Mouse (Mus musculus): ENCODE data around the gene Ldlrad3.

Ldlrad3 gene

GRCm38 (mm10) chr2:102111906-102112499 is 74.2 kb downstream of the Ldlrad3 start:
- ChIA-PET CTCF (interaction anchor here in 1 of 4 experiments (1.9 kb wide), 1 partner anchor 21 kb away, joined by 5 read pairs; no protein-coding TSS in a partner anchor), POLR2A (interaction anchor here in 2 of 4 experiments (0.7 to 1.7 kb wide), 3 partner anchors 12 to 94 kb away, joined by 3 to 6 read pairs (median 3); no protein-coding TSS in a partner anchor)

DNA sequence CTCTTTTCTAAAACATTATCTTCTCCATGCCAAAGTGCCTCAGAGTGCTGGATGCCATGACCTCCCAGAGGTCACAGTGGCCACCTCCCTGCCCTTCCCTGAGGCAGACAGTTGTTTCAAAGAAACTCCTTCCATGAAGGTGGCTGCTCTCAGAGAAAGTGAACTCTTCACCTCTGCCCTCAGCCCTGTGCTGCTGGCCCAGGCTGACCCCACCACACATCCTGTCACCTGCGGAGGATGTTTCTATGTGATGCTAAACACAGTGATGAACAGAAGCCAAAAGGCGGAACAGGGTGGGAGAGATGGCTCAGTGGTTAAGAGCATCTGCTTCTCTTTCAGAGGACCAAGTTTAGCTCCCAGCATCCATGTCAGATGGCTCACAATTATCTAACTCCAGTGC is 75.9 kb downstream of the Ldlrad3 start:
- ChIA-PET POLR2A (interaction anchor here in 2 of 4 experiments (0.7 to 1.8 kb wide), 5 partner anchors 8 to 87 kb away, joined by 3 to 7 read pairs (median 3); no protein-coding TSS in a partner anchor), CTCF (interaction anchor here in 1 of 4 experiments (1.6 kb wide), 1 partner anchor 19 kb away, joined by 3 read pairs; no protein-coding TSS in a partner anchor)

- CTCF ChIA-PET = interaction anchor here in 1 of 4 experiments (0.8 kb wide), 1 partner anchor 15 kb away, joined by 5 read pairs; no protein-coding TSS in a partner anchor
- POLR2A ChIA-PET = no interaction called here
These were observed 78.9 kb downstream of the Ldlrad3 start for GRCm38 (mm10) chr2:102107280-102107679.

DNA sequence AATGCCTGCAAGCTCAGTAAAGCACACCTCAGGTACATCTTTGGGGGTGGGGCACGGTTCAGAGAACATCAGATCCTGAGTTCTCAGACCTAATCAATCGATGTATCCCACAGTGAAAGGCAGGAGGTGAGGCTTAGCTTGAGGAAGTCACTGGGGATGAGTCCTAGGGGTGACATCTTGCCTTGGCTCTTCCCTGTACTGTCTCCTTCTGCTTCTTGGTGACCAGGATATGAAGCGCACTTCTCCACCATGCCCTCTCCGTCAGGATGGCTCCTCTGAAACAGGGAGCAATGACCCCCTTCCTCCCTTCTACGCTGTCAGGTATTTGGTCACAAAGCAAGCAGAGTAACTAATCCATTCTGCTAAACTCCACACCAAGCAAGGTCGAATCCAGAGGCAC is 79.5 kb downstream of the Ldlrad3 start:
- POLR2A ChIA-PET = no interaction called here
- CTCF ChIA-PET = interaction anchor here in 1 of 4 experiments (0.8 kb wide), 1 partner anchor 15 kb away, joined by 5 read pairs; no protein-coding TSS in a partner anchor

DNA sequence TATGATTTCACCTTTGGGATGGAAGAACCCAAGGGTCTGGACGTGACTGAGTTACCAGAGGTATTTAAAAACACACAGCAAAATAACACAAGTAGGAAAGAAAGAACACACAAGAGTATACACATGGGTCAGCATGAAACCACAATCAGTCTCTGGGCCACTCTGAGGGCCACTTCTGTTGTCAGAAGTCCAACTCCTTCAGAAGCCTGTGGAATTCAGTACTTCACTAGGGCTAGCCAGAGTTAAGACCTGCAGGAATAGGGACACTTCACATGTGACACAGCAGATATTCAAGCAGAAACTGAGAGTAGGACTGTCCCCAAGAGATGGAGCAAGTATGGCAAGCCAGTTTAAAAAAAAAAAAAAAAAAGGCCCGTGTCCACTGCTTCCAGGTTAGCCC is 80.7 kb downstream of the Ldlrad3 start:
- ChIA-PET POLR2A (no interaction called here), CTCF (interaction anchor here in 1 of 4 experiments (0.7 kb wide), 2 partner anchors 14 to 37 kb away, joined by 3 read pairs; no protein-coding TSS in a partner anchor)

DNA sequence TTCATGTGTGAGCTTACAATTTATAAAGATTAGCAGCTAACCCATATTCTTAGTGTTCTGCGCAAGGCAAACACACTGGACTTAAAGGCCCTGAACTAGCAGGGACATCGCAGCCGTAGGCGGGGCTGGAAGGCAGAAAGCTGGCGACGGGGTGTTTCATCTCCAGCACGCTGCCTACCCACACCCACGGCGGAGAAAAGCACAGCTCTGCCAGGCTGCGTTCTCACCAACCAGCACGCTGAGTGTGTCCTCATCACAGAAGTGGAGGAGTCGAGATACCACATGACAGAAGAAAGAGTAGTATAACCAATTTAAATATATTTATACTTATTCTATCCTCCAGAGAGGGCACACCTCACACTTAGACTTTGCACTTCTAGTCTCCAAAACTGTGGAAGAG is 82.2 kb downstream of the Ldlrad3 start:
- ChIA-PET POLR2A (interaction anchor here in 1 of 4 experiments (0.6 kb wide), 1 partner anchor 37 kb away, joined by 3 read pairs; no protein-coding TSS in a partner anchor), CTCF (no interaction called here)

DNA sequence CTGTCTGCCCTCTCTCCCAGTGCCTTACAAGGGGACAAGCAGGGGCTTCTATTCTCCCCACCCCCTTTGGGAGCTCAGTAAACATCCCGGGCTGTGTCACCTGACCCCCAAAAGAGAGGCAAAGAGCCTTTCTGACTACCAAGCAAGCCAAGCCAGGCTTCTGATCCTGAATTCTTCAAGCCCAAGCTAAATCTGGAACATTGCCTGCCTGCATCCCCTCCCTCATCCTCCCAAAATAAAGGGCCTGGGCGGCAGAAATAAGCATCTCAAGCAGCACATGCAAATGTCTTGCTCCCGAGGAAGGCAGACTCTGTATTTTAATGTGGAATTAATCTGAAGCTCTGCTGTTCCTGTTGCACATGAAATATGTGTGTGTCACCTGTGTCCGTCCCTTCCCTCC is 85.7 kb downstream of the Ldlrad3 start:
- POLR2A ChIA-PET = interaction anchor here in 3 of 4 experiments (0.5 to 1.7 kb wide), 5 partner anchors 9 to 66 kb away, joined by 3 to 6 read pairs (median 3); no protein-coding TSS in a partner anchor

DNA sequence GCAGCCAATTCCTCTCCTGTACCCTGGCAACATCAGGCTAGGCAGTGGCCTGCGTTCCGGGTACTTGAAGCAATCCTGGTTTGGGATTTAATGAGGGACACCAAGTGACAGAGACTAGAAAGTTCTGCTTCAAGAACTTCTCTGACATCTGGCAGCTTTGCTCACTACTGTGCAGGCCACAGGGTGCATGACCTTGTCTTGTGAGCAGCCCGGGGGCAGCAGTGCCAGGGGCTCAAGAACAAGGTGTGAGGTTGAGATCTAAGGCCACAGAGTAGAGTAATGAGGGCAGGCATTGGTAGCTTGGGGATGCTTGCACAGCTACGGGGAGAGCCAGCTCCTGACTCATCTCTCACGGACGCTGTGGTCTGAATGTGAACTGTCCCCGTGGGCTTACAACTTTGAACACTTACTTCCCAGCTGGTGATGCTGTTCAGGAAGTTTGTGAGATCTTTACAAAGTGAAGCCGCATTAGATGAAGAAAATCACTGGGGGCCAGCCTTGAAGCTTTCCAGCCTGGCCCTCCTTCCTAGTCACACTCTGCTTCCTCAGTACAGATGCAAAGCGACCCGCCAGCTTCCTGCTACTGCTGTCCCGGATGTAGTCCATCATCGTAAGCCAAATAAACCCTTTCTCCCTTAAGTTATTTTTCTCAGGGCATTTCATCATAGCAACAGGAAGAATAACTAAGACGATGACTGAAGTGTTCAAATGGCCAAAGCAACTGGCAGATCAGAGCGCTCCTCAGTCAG is 86.3 kb downstream of the Ldlrad3 start:
- POLR2A ChIA-PET = interaction anchor here in 3 of 4 experiments (0.8 to 1.7 kb wide), 5 partner anchors 9 to 67 kb away, joined by 3 to 6 read pairs (median 3); no protein-coding TSS in a partner anchor

More for the DNA sequence above, 85.7 kb downstream of the Ldlrad3 start:
- CTCF ChIA-PET = interaction anchor here in 2 of 4 experiments (0.7 to 0.8 kb wide), 2 partner anchors 9 to 23 kb away, joined by 3 read pairs; no protein-coding TSS in a partner anchor

GRCm38 (mm10) chr2:102099261-102099660 is 86.9 kb downstream of the Ldlrad3 start:
- CTCF ChIA-PET = no interaction called here

More for the DNA sequence above, 86.3 kb downstream of the Ldlrad3 start:
- CTCF ChIA-PET = interaction anchor here in 2 of 4 experiments (0.7 to 0.8 kb wide), 2 partner anchors 8 to 22 kb away, joined by 3 read pairs; no protein-coding TSS in a partner anchor

DNA sequence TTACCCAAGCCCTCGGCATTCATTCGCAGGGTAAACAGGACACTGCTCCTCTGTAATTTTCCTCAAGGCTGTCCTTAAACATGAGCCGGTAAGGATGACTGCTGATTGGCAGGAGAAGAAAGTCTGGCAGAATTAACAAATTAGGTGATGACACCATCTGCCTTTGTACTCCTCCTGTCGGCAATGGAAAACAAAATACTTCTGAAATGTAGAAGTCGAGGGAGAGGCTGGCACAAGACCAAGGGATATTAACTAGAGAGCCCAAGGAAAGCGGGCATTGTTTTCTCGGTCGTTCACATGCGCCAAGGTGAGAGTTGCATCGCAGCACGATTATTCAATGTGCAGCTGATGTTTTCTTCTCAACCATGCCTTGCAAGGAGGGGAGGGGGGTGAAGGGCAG is 91.4 kb downstream of the Ldlrad3 start:
- ChIA-PET CTCF (no interaction called here), POLR2A (interaction anchor here in 1 of 4 experiments (0.7 kb wide), 1 partner anchor 179 kb away, joined by 4 read pairs; no protein-coding TSS in a partner anchor)

More at GRCm38 (mm10) chr2:102099261-102099660, 86.9 kb downstream of the Ldlrad3 start:
- POLR2A ChIA-PET = interaction anchor here in 1 of 4 experiments (1.0 to 1.7 kb wide), 2 partner anchors 8 to 12 kb away, joined by 3 to 4 read pairs; no protein-coding TSS in a partner anchor

DNA sequence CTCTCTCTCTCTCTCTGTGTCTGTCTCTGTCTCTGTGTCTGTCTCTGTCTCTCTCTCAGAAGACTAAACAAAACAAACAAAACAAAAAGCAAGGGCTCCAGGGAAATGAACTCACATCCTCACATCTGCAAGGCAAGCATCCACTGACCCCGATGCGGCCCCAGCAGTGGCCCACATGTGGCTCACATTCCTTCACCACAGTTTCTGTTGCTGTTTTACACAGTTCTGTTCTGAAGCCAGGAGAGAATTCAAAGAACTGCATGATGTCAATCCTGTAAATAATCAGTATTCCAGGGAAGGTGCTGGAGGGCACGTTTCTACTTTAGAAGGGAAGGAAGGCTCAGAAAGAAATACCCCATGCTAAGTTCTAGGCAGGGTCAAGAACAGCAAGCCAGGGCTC is 91.9 kb downstream of the Ldlrad3 start:
- CTCF ChIA-PET = no interaction called here
- POLR2A ChIA-PET = no interaction called here

- CTCF ChIA-PET = interaction anchor here (0.5 to 1.9 kb wide), 9 partner anchors 14 to 285 kb away, joined by 4 to 9 read pairs (median 6); no protein-coding TSS in a partner anchor
- POLR2A ChIA-PET = no interaction called here
These were observed 93.6 kb downstream of the Ldlrad3 start for GRCm38 (mm10) chr2:102092579-102092978.

DNA sequence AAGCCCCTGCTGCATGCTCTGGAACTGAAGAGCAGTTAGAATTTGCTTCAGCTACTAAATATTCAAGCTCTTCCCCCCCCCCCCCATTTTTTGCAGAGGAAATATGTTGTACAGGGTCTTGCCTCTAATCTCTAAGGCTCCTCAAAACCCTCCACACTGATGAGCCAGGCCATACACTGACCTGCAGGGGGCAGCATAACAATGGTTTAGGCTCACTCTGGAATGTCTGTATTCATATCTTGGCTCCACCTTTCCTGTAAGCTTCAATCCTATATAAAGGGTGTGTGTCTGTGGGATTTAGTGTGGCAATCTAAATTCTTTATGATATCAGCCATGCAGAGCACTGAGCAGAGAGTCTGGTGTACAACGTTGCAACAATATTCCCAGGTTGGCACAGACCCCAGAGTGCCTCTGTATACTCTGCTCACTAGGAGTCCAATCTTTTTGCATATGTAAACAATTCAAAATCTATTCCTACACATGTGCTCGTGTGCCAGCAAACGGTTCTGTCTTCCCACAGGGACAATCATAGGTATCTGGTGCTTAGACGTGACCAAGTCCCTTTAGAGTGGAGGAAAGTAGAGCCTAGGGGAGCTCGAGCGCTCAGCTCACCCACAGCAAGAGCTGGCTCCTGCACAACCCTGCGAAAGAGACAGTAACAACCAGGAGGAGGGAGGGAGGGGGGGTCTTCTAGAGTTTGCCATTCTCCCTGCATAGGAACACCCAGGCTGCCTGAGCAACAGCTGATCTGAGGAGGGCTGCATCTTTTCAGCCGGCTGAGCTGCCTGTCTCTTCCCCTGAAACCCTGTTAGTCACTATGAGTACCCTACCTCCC is 94.5 kb downstream of the Ldlrad3 start:
- ChIA-PET POLR2A (interaction anchor here (0.6 to 1.5 kb wide), 7 partner anchors 9 to 1868 kb away, joined by 3 to 5 read pairs (median 3); no protein-coding TSS in a partner anchor), CTCF (interaction anchor here (0.5 to 1.9 kb wide), 34 partner anchors 8 to 493 kb away, joined by 3 to 9 read pairs (median 3); partner anchors contain the start of gene Ldlrad3 (in 1 of the 4))

GRCm38 (mm10) chr2:102087787-102088186 is 98.4 kb downstream of the Ldlrad3 start:
- ChIA-PET CTCF (interaction anchor here in 1 of 4 experiments (1.0 kb wide), 1 partner anchor 9 kb away, joined by 3 read pairs; no protein-coding TSS in a partner anchor), POLR2A (interaction anchor here in 1 of 4 experiments (1.0 kb wide), 1 partner anchor 12 kb away, joined by 4 read pairs; no protein-coding TSS in a partner anchor)

- CTCF ChIA-PET = interaction anchor here in 2 of 4 experiments (1.0 to 1.4 kb wide), 2 partner anchors 8 to 9 kb away, joined by 3 to 4 read pairs; no protein-coding TSS in a partner anchor
- POLR2A ChIA-PET = interaction anchor here in 2 of 4 experiments (1.0 to 2.4 kb wide), 3 partner anchors 13 to 106 kb away, joined by 3 to 4 read pairs (median 4); partner anchors contain the start of gene Ldlrad3 (in 1 of the 2)
These were observed 99.6 kb downstream of the Ldlrad3 start for GRCm38 (mm10) chr2:102086583-102086982.

DNA sequence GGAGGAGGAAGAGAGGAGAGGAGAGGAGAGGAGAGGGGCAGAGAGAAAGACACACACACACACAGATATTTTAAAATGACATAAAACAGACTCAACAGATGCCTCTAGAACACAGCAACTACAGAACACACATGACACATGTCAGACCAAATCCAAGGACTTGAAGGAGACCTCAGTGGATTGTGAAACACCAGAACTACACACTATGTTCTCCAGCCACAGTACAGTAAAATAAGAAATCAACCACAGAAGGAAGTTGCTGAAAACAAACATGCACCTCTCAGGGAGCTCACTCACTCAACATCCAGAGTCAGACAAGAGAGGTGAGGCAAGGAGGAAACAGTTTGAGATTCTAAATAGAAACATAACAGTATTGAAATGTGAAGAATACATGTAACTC is 103.4 kb downstream of the Ldlrad3 start:
- CTCF ChIA-PET = no interaction called here
- POLR2A ChIA-PET = no interaction called here

DNA sequence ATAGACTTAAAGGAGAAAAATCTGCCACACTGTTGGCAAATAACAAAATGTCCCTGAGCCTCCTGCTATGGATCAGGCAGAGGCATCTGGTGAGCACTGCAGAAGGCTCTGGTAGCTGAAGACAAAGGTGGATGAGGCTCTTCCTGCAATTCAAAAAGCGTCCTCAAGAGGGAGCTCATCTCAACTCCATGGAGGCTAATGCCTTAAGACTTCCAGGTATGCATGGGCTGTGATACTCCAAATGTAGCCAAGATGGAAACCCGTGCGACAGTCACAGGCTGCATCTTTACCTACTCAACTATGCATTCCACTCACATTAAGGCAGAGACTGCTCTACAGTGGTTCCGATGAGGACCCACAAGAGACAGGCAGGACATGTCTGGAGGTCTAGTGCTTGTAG is 108.6 kb downstream of the Ldlrad3 start:
- CTCF ChIA-PET = interaction anchor here (0.5 to 1.6 kb wide), 27 partner anchors 8 to 731 kb away, joined by 3 to 7 read pairs (median 3); partner anchors contain the start of gene Ldlrad3 (in 1 of the 4)
- POLR2A ChIA-PET = interaction anchor here in 1 of 4 experiments (0.7 kb wide), 1 partner anchor 14 kb away, joined by 3 read pairs; no protein-coding TSS in a partner anchor

DNA sequence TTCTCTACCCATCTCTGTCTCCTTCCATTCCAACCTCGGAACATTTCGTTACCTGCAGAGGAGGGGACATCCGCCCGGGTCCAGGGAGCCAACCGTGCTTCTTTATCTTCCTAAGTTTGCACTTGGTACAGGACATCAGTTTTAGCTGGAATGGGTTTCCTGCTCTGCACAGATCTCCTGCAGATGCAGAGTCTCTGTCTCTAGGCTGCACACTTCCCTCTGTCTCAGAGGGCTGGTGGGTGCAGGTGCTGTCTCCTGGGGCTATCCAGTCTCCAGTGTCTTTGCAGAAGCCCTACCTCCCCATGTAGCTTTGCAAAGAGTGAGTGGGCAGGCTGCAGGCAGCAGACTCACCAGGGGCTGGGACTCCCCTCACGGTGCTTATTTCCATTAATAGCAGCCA is 109.9 kb downstream of the Ldlrad3 start:
- ChIA-PET POLR2A (no interaction called here), CTCF (interaction anchor here in 1 of 4 experiments (1.6 kb wide), 1 partner anchor 214 kb away, joined by 6 read pairs; no protein-coding TSS in a partner anchor)
